Mouse (Mus musculus) B cell, adult 62 days (primary cell): ENCODE data around the gene Atg13. TPM values are rescaled to one million over a fixed set of nuclear protein-coding genes. Genes with fewer than 3 reads are reported as not detected.

ENCODE experiments used
- total RNA-seq: library from RNA; stranded (reverse); gene quantifications from 4 replicates; pipeline ENCODE4 v1.2.4, GENCODE M21; 2023

Atg13 gene
- total RNA-seq = 30.8 to 35.3 TPM (median 32.5 TPM) in 4 replicates

GRCm38 (mm10) chr2:91710272-91711234 is at the start of gene Atg13, which contains the start of gene Harbi1:
Gene Atg13 (minus strand): TSS chr2:91710576.
Gene Harbi1 (plus strand): TSS chr2:91710852.

GRCm38 (mm10) chr2:91729971-91730821 is 19.8 kb upstream of the Atg13 start, which contains the start of gene Ambra1:
Gene Ambra1 (plus strand): TSS chr2:91730134.

GRCm38 (mm10) chr2:91649553-91650359 is 60.6 kb downstream of the Atg13 start, which contains the start of the genes Zfp408 and Arhgap1:
Gene Zfp408 (minus strand): TSS chr2:91649791.
Gene Arhgap1 (plus strand): TSS chr2:91649860.

GRCm38 (mm10) chr2:91636229-91636628 is 74.1 kb downstream of the Atg13 start, which contains the start of gene F2:
Gene F2 (minus strand): TSS chr2:91636414.

Other genes starting within 250 kb of the Atg13 start
- 33.1 to 42.2 TPM (median 38.7 TPM) in 4 replicates for gene Ckap5, start 183.8 kb downstream of the Atg13 start, total RNA-seq
- gene F2, start 74.2 kb downstream of the Atg13 start, total RNA-seq = not detected in 4 replicates
- gene Zfp408, start 60.8 kb downstream of the Atg13 start, total RNA-seq = 18.6 to 25.3 TPM (median 24.6 TPM) in 4 replicates
- gene Arhgap1, start 60.7 kb downstream of the Atg13 start, total RNA-seq = 52.1 to 63.7 TPM (median 59.9 TPM) in 4 replicates
- 7.0 to 10.6 TPM (median 8.8 TPM) in 4 replicates for gene Harbi1, start 276 bp upstream of the Atg13 start, total RNA-seq
- 57.8 to 64.9 TPM (median 63.1 TPM) in 4 replicates for gene Ambra1, start 19.6 kb upstream of the Atg13 start, total RNA-seq
- gene Chrm4, start 216.7 kb upstream of the Atg13 start, total RNA-seq = 0.66 to 1.4 TPM (median 0.87 TPM) in 4 replicates
- 0.58 to 2.5 TPM (median 0.78 TPM) in 3 of 4 replicates, not detected in the other for gene Mdk, start 221.7 kb upstream of the Atg13 start, total RNA-seq
- gene Gm9821, start 235.1 kb upstream of the Atg13 start, total RNA-seq = 0.29 TPM in 1 of 4 replicates, not detected in the others